In the genomic region with DNA sequence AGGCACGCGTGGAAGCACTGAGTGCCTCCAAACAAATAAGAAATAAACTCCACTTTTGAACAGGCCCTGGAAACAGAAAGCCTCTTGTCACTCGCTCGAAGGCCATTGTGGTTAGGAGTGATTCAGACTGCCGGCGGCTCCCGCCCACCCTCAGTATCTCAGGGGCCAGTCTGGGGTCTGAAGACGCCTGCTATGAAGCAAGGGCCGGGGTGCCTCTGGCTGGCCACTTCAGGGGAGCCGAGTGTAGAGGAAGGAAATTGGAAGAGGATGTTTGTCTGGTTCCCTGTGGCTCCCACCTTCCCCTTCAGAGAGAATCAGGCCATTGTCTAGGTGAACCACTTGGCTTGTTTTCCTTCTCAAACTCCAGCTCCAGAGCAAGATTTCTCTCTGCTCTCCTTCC, we compare ENCODE assay signal across 8 mouse cellular contexts. TPM values are rescaled to one million over a fixed set of nuclear protein-coding genes. Genes with fewer than 3 reads are reported as not detected.
A peak's percentile ranks its signal among the peaks of the same experiment; 100 is the strongest.
DNase-seq lines count a peak whose midpoint lies in the region; TF ChIP-seq lines count a peak whose summit lies in the region.

No protein-coding gene starts in this region.

- 12% methylated on average over 10 of the region's 10 CpGs for WGBS in lung, adult 2 months
- WGBS in heart, adult 2 months: 30% methylated on average over 10 of the region's 10 CpGs

- 0 out of 2 replicates have a peak, but pooled peaks have one; percentile 35 for TF ChIP-seq EP300 in heart, adult 2 months (IDR thresholded peaks at IDR 0.05; ENCODE audit: insufficient read depth, low read depth, low read length)

- peaks cover 14% of the 10 kb centered on the region for H3K4me1 ChIP-seq in lung, adult 2 months (ENCODE audit: control insufficient read depth, insufficient read depth, low read length)
- H3K4me1 ChIP-seq in bone marrow macrophage, adult 2 months (ENCODE audit: control insufficient read depth, insufficient read depth, low read length): peaks cover 39% of the 10 kb centered on the region
- H3K4me1 ChIP-seq in heart, adult 2 months (ENCODE audit: control insufficient read depth, insufficient read depth, low read length): peaks cover 17% of the 10 kb centered on the region
- H3K4me1 ChIP-seq in megakaryocyte, embryonic 14.5 days: peaks cover 56% of the 10 kb centered on the region

- intact Hi-C loops in heart, adult 2 months (cut with DNase I): loop anchor here (2.0 kb wide), 1 partner anchor 18 kb away; no protein-coding TSS in a partner anchor

- H3K36me3 ChIP-seq in heart, adult 2 months (ENCODE audit: control insufficient read depth, insufficient read depth, low read length): no peaks in the 10 kb centered on the region
- no peaks in the 10 kb centered on the region for H3K36me3 ChIP-seq in megakaryocyte, embryonic 14.5 days (replicated peaks; ENCODE audit: low read length)

- H3K27ac ChIP-seq in bone marrow macrophage, adult 2 months (ENCODE audit: insufficient read depth, low read depth, low read length): peak overlapping the region; percentile 98
- peak overlapping the region; percentile 69 for H3K27ac ChIP-seq in heart, adult 2 months

- H3K4me3 ChIP-seq in lung, adult 2 months (replicated peaks; ENCODE audit: extremely low read depth, low read depth, low read length): no peak overlapping the region
- peak overlapping the region; percentile 10; the same call in 1 of the 2 replicates for H3K4me3 ChIP-seq in bone marrow macrophage, adult 2 months (ENCODE audit: insufficient read depth, low read length)
- H3K4me3 ChIP-seq in heart, adult 2 months: no peak overlapping the region
- peak overlapping the region; percentile 87 for H3K4me3 ChIP-seq in megakaryocyte, embryonic 14.5 days (replicated peaks)

- H3K79me2 ChIP-seq in heart, adult 2 months (replicated peaks; ENCODE audit: control insufficient read depth, insufficient read depth, low read length): no peaks in the 10 kb centered on the region

- H3K27me3 ChIP-seq in heart, adult 2 months (ENCODE audit: control insufficient read depth, insufficient read depth, low read length): no peaks in the 10 kb centered on the region
- peaks cover 2% of the 10 kb centered on the region for H3K27me3 ChIP-seq in megakaryocyte, embryonic 14.5 days (replicated peaks)

- no peak for TF ChIP-seq CTCF in lung, adult 2 months (IDR thresholded peaks at IDR 0.05; ENCODE audit: insufficient read depth, low read length)
- no peak; the same call in 1 of the 2 replicates for TF ChIP-seq CTCF in bone marrow macrophage, adult 2 months (IDR thresholded peaks at IDR 0.05; ENCODE audit: low read depth, low read length)
- no peak for TF ChIP-seq CTCF in heart, adult 2 months (IDR thresholded peaks at IDR 0.05)

- H3K9ac ChIP-seq in heart, adult 2 months (ENCODE audit: low read depth, low read length): no peak overlapping the region

- no peak for TF ChIP-seq POLR2A in lung, adult 2 months (IDR thresholded peaks at IDR 0.05; ENCODE audit: borderline replicate concordance, extremely low read depth, low read depth, low read length)
- no peak for TF ChIP-seq POLR2A in bone marrow macrophage, adult 2 months (IDR thresholded peaks at IDR 0.05; ENCODE audit: borderline replicate concordance, low read depth, low read length)
- no peak for TF ChIP-seq POLR2A in heart, adult 2 months (IDR thresholded peaks at IDR 0.05; ENCODE audit: insufficient read depth, low read depth, low read length)

- no peaks in the 10 kb centered on the region for H3K9me3 ChIP-seq in megakaryocyte, embryonic 14.5 days

- peak; percentile 57 to 59 for DNase-seq in lung, adult 18-20 months
- no peak for DNase-seq in lung, adult 2 months
- DNase-seq in heart, adult 2 months: peak; percentile 46 to 61
- DNase-seq in kidney, postnatal 14 days: peak; percentile 44
- DNase-seq in c-Kit-positive CD71-positive TER-119-positive erythroid progenitor cells, embryonic 14.5 days (ENCODE audit: low spot score): no peak
- DNase-seq in frontal cortex, postnatal 36 days (ENCODE audit: low spot score in 2 of 2): no peak

RNA-seq across cellular contexts. Expression of a gene that starts 10.3 kb away (rescaled TPM):
- not detected in 2 replicates for polyA plus RNA-seq in lung, adult 2 months (2012; rRNA removed)
- polyA plus RNA-seq in bone marrow macrophage, adult 2 months (2012; ENCODE audit: insufficient read depth, insufficient read length, missing spikeins): not detected in 2 replicates
- total RNA-seq in heart, adult 2 months (2021): under 1 TPM in 1 of 2 experiments, not detected in 1; 0.43 TPM
- not detected in 2 replicates for polyA plus RNA-seq in heart, adult 2 months (2012; rRNA removed)
- polyA plus RNA-seq in megakaryocyte, embryonic 14.5 days (2012; ENCODE audit: insufficient read depth, low replicate concordance): not detected in 2 replicates

RNA-seq across cellular contexts. Expression of a gene that starts 32.5 kb away (rescaled TPM):
- polyA plus RNA-seq in lung, adult 2 months (2012; rRNA removed): 11.2 and 14.9 TPM in 2 replicates
- polyA plus RNA-seq in bone marrow macrophage, adult 2 months (2012; ENCODE audit: insufficient read depth, insufficient read length, missing spikeins): 19.7 and 19.9 TPM in 2 replicates
- total RNA-seq in heart, adult 2 months (2021): 10 to 100 TPM; 30.5 to 30.9 TPM
- polyA plus RNA-seq in heart, adult 2 months (2012; rRNA removed): 8.5 and 13.5 TPM in 2 replicates
- 4.5 and 6.1 TPM in 2 replicates for polyA plus RNA-seq in megakaryocyte, embryonic 14.5 days (2012; ENCODE audit: insufficient read depth, low replicate concordance)

RNA-seq across cellular contexts. Expression of a gene that starts 52.5 kb away (rescaled TPM):
- 74.0 and 101 TPM in 2 replicates for polyA plus RNA-seq in lung, adult 2 months (2012; rRNA removed)
- 181 and 218 TPM in 2 replicates for polyA plus RNA-seq in bone marrow macrophage, adult 2 months (2012; ENCODE audit: insufficient read depth, insufficient read length, missing spikeins)
- total RNA-seq in heart, adult 2 months (2021): 10 to 100 TPM; 11.3 to 16.3 TPM
- 19.0 and 36.4 TPM in 2 replicates for polyA plus RNA-seq in heart, adult 2 months (2012; rRNA removed)
- 41.4 and 63.4 TPM in 2 replicates for polyA plus RNA-seq in megakaryocyte, embryonic 14.5 days (2012; ENCODE audit: insufficient read depth, low replicate concordance)

Comparison
In these comparisons a context has a peak if more than half of its experiments do, and no peak if none do; other contexts are left out.
1. DNase-seq: peak in lung, adult 18-20 months (2 of 2), heart, adult 2 months (2 of 2) and kidney, postnatal 14 days (single experiment); none in lung, adult 2 months (single experiment), c-Kit-positive CD71-positive TER-119-positive erythroid progenitor cells, embryonic 14.5 days (single experiment) and frontal cortex, postnatal 36 days (0 of 2).
2. H3K4me3 ChIP-seq: peak in bone marrow macrophage, adult 2 months (single experiment) and megakaryocyte, embryonic 14.5 days (single experiment); none in lung, adult 2 months (single experiment) and heart, adult 2 months (single experiment).